Mouse (Mus musculus) forebrain, embryonic 13.5 days (tissue): ENCODE results near the gene Patj. TPM values are rescaled to one million over a fixed set of nuclear protein-coding genes. Genes with fewer than 3 reads are reported as not detected.
A peak's percentile ranks its signal among the peaks of the same experiment; 100 is the strongest.

Source experiments
- ATAC-seq: fragments of 200-750 bp; cut with Nextera tagmentation; 2 replicates; pipeline ENCODE4 v1.8.0; 2017
- H3K27ac ChIP-seq: fragments of 300-500 bp; sonication (generic); 2 replicates; pipeline ENCODE4 v1.5.1; 2015; ENCODE audit warnings: inconsistent platforms, mild to moderate bottlenecking, moderate library complexity
- H3K27me3 ChIP-seq: fragments of 300-500 bp; sonication (generic); 2 replicates; pipeline ENCODE4 v1.6.1; 2015; ENCODE audit warnings: mild to moderate bottlenecking, inconsistent platforms
- H3K36me3 ChIP-seq: fragments of 300-500 bp; sonication (generic); 2 replicates; pipeline ENCODE4 v1.6.1; 2015; ENCODE audit warnings: mild to moderate bottlenecking, inconsistent platforms; ENCODE audit not compliant: poor library complexity, severe bottlenecking
- H3K4me1 ChIP-seq: fragments of 300-500 bp; sonication (generic); 2 replicates; pipeline ENCODE4 v1.6.1; 2015; ENCODE audit warnings: inconsistent platforms
- H3K4me2 ChIP-seq: fragments of 300-500 bp; sonication (generic); 2 replicates; pipeline ENCODE4 v1.6.1; 2015; ENCODE audit warnings: inconsistent platforms, mild to moderate bottlenecking, moderate library complexity
- H3K4me3 ChIP-seq: fragments of 300-500 bp; sonication (generic); 2 replicates; pipeline ENCODE4 v1.5.1; 2015; ENCODE audit warnings: mild to moderate bottlenecking, inconsistent platforms
- H3K9ac ChIP-seq: fragments of 300-500 bp; sonication (generic); 2 replicates; pipeline ENCODE4 v1.6.1; 2015; ENCODE audit warnings: mild to moderate bottlenecking, inconsistent platforms
- H3K9me3 ChIP-seq: fragments of 300-500 bp; sonication (generic); replicated peaks from 2 replicates; pipeline ENCODE4 v1.6.1; 2016; ENCODE audit warnings: inconsistent platforms
- WGBS: fragments of 180-500 bp; shearing (Covaris S2); methylation state at CpG from one replicate; pipeline ENCODE4 v1.1.7; 2015; 5-methylcytosine and 5-hydroxymethylcytosine counted together
- polyA plus RNA-seq: library from polyadenylated mRNA; unstranded; fragments of >200 nt; fragmentation: Nextera tagmentation; extraction: Ambion mirVana; gene quantifications from 2 replicates; pipeline ENCODE4 v1.2.1, GENCODE M21; 2015

The Patj gene
- polyA plus RNA-seq, 1 experiment from 2014 or later, result 10.7 TPM

DNA sequence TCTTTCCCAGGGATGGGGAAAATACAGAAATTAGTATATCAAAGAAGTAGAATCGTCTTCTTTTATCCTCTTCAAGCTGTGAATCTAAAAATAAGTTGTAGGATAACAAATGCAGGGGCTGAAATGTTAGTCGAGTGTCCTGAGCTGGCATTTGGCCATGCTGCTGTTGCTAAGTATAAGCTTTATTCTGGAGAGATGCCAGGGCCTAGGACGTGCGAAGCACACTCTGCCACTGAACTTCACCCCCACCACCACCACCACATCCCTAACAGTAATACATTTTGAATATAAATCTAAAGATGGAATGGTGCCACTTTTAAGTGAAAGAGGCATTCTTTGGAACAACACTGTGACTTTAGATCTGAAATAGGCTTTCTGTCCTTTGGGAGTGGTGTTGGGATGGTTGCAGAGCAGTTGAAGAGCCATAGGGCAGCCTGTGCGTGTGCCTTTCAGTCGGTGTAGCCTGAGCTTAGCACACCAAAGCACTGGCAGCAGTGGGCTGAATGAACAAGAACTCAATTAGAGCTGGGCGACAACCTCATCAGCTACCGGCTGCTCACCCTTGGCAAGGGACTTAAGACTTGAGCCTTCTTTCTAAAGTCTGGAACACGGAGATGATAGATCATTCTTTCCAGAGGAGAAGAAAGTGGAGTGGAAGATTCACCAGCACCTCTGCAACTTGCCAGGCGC lies 168.1 kb downstream of the Patj start:
- peak overlapping the region; percentile 65 for H3K27ac ChIP-seq
- no peak overlapping the region for H3K4me2 ChIP-seq

DNA sequence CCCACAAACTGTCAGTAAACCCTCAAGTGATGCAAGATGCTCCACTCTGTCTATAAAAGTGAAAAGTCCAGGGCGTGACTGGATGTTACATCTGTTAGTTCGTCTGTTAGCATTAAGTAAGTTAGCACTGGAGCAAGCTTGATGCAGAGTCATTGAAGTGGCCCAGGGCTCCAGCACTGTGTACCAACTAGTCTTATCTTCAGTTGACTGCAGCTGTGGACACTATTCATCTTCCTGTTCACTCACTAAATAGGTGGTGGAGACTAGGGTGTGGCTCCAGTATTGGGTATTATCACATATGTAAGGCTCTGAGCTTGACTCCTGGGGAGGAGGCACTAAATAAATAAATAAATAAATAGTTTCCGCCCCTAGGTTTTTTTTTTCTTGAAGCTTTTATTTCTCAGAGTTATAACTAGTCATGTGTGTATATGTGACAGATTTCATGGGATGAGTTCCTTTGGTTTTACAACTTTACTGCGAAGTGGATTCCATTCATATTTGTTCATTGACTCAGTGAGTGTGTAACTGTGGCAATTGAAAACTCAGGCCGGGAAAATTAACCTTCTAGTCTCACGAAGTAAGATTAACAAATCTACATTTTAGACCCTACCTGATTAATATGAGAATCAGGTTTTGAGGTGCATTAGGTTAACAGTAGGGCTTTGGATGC lies 168.7 kb downstream of the Patj start:
- Histone ChIP-seq H3K4me3 (no peak overlapping the region), H3K27me3 (no peaks in the 10 kb centered on the region), H3K4me1 (peaks cover 36% of the 10 kb centered on the region), H3K36me3 (no peaks in the 10 kb centered on the region), H3K27ac (peak overlapping the region; percentile 65; the same call in 1 of the 2 replicates), H3K4me2 (no peak overlapping the region), H3K9ac (no peak overlapping the region), H3K9me3 (no peaks in the 10 kb centered on the region)
- 88% methylated on average over 6 of the region's 6 CpGs for WGBS
- ATAC-seq, result no peak

More for the DNA sequence above, 168.1 kb downstream of the Patj start:
- H3K9me3 ChIP-seq, result no peaks in the 10 kb centered on the region
- no peak overlapping the region for H3K4me3 ChIP-seq
- H3K36me3 ChIP-seq, result no peaks in the 10 kb centered on the region
- H3K27me3 ChIP-seq, result no peaks in the 10 kb centered on the region
- peaks cover 42% of the 10 kb centered on the region for H3K4me1 ChIP-seq
- no peak overlapping the region for H3K9ac ChIP-seq
- peak; percentile 65 for ATAC-seq
- 44% methylated on average over 10 of the region's 10 CpGs for WGBS

DNA sequence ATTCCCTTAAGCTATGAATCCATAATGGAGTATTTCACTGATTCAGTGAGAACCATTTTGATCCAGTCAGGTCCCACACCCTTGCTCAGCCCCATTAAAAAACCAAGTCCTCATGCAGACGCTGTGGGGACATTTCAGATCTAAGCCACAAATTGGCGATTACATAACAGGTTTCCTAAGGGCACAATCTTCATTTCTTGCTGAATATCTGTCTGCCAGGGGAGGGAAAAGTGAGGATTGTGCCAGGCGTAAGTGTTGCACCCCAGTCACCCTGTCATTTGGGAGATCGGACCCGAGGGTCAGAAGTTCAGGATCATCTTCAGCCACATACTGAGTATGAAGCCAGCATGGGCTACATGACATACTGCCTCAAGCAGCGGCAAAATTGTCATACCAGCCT lies 171.2 kb downstream of the Patj start:
- no peak overlapping the region for H3K9ac ChIP-seq
- no peak for ATAC-seq
- no peaks in the 10 kb centered on the region for H3K9me3 ChIP-seq
- WGBS, result 91% methylated on average over 6 of the region's 6 CpGs
- no peak overlapping the region for H3K4me3 ChIP-seq
- no peaks in the 10 kb centered on the region for H3K27me3 ChIP-seq
- H3K4me1 ChIP-seq, result peaks cover 18% of the 10 kb centered on the region
- H3K27ac ChIP-seq, result no peak overlapping the region
- H3K36me3 ChIP-seq, result no peaks in the 10 kb centered on the region
- H3K4me2 ChIP-seq, result no peak overlapping the region

DNA sequence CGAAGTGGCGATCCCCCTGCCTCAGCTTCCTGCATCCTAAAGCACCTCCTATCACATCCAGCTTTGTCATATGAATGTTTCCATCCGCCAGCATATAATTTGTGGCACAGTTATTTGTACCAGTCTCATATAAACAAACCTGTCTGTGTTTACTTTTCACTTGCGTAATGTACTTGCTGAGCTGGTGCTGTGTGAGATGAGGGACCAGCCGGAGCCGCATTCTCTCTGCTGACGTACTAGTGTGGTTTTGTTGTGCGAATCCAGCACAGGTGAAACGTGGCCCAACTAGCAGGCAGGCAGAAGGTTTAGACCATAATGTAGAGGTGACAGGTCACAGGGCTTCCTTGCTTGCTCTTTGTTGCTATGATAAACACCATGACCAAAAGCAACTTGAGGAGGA lies 171.9 kb downstream of the Patj start:
- Histone ChIP-seq H3K4me3 (no peak overlapping the region), H3K4me1 (peaks cover 18% of the 10 kb centered on the region), H3K4me2 (no peak overlapping the region), H3K27ac (no peak overlapping the region), H3K36me3 (no peaks in the 10 kb centered on the region), H3K9ac (no peak overlapping the region), H3K9me3 (no peaks in the 10 kb centered on the region; the same call in 1 of the 2 replicates), H3K27me3 (no peaks in the 10 kb centered on the region)
- WGBS, result 95% methylated on average over 9 of the region's 9 CpGs
- no peak for ATAC-seq

- Histone ChIP-seq H3K36me3 (no peaks in the 10 kb centered on the region), H3K27ac (no peak overlapping the region), H3K4me3 (no peak overlapping the region), H3K9ac (no peak overlapping the region), H3K27me3 (no peaks in the 10 kb centered on the region), H3K9me3 (no peaks in the 10 kb centered on the region; the same call in 1 of the 2 replicates), H3K4me1 (no peaks in the 10 kb centered on the region), H3K4me2 (no peak overlapping the region)
- 48% methylated on average over 4 of the region's 4 CpGs for WGBS
- ATAC-seq, result no peak
Observed at GRCm38 (mm10) chr4:98569904-98570303, 174.3 kb downstream of the Patj start.

GRCm38 (mm10) chr4:98577275-98577674 lies 181.7 kb downstream of the Patj start:
- Histone ChIP-seq H3K9ac (no peak overlapping the region), H3K4me3 (no peak overlapping the region), H3K27me3 (no peaks in the 10 kb centered on the region), H3K4me1 (peaks cover 31% of the 10 kb centered on the region), H3K27ac (peak overlapping the region; percentile 94), H3K4me2 (no peak overlapping the region), H3K9me3 (no peaks in the 10 kb centered on the region), H3K36me3 (no peaks in the 10 kb centered on the region)
- no peak for ATAC-seq

GRCm38 (mm10) chr4:98577957-98578541 lies 182.5 kb downstream of the Patj start:
- peak overlapping the region; percentile 27 for H3K4me2 ChIP-seq
- 12% methylated on average over 3 of the region's 3 CpGs for WGBS
- peak; percentile 98 for ATAC-seq

DNA sequence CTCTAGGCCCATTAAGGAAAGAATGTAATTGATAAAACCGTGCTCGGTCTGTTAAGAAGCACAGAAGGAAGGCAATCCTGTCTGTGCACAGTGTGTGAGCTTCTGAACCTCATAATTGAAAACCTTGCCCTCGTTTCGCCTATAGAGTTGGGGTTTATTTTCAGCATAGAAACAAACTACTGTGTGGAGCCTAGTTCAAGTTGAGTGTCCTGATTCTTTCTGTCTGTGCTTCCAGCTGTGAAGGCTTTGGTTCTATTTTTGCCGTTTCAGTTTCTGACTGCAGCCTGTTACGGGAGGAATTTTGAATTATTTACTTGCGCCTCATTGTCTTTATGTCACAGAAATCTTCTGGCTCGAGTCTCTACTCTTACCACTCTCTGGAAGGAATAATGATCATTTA lies 185.9 kb downstream of the Patj start:
- H3K27ac ChIP-seq, result no peak overlapping the region; the same call in 1 of the 2 replicates
- 31% methylated on average over 8 of the region's 8 CpGs for WGBS
- no peak overlapping the region for H3K4me2 ChIP-seq
- 0 out of 2 replicates have a peak overlapping the region, but pooled peaks have one; percentile 14 for H3K9ac ChIP-seq
- ATAC-seq, result no peak
- H3K36me3 ChIP-seq, result no peaks in the 10 kb centered on the region
- H3K4me1 ChIP-seq, result peaks cover 33% of the 10 kb centered on the region
- no peak overlapping the region for H3K4me3 ChIP-seq
- H3K27me3 ChIP-seq, result no peaks in the 10 kb centered on the region
- no peaks in the 10 kb centered on the region for H3K9me3 ChIP-seq

More at GRCm38 (mm10) chr4:98577957-98578541, 182.5 kb downstream of the Patj start:
- peak overlapping the region; percentile 94 for H3K27ac ChIP-seq
- peak overlapping the region; percentile 13; the same call in 1 of the 2 replicates for H3K9ac ChIP-seq
- no peaks in the 10 kb centered on the region for H3K27me3 ChIP-seq
- peaks cover 33% of the 10 kb centered on the region for H3K4me1 ChIP-seq
- H3K36me3 ChIP-seq, result no peaks in the 10 kb centered on the region
- no peak overlapping the region for H3K4me3 ChIP-seq
- H3K9me3 ChIP-seq, result no peaks in the 10 kb centered on the region

- Histone ChIP-seq H3K4me2 (no peak overlapping the region), H3K4me3 (no peak overlapping the region), H3K9me3 (no peaks in the 10 kb centered on the region), H3K27ac (no peak overlapping the region), H3K4me1 (peaks cover 19% of the 10 kb centered on the region), H3K9ac (no peak overlapping the region), H3K27me3 (no peaks in the 10 kb centered on the region), H3K36me3 (no peaks in the 10 kb centered on the region)
- no peak for ATAC-seq
- WGBS, result 88% methylated on average over 5 of the region's 5 CpGs
Observed at GRCm38 (mm10) chr4:98584023-98584422, 188.4 kb downstream of the Patj start.

GRCm38 (mm10) chr4:98586303-98586702 lies 190.7 kb downstream of the Patj start:
- 82% methylated on average over 4 of the region's 4 CpGs for WGBS

GRCm38 (mm10) chr4:98587686-98588085 lies 192.1 kb downstream of the Patj start:
- no peak overlapping the region for H3K4me3 ChIP-seq
- no peak overlapping the region for H3K4me2 ChIP-seq
- no peaks in the 10 kb centered on the region for H3K27me3 ChIP-seq
- no peak overlapping the region for H3K9ac ChIP-seq
- peaks cover 3% of the 10 kb centered on the region; the same call in 1 of the 2 replicates for H3K4me1 ChIP-seq
- no peak overlapping the region for H3K27ac ChIP-seq
- no peaks in the 10 kb centered on the region for H3K36me3 ChIP-seq
- H3K9me3 ChIP-seq, result no peaks in the 10 kb centered on the region
- WGBS, result 62% methylated on average over 2 of the region's 2 CpGs
- ATAC-seq, result no peak

More at GRCm38 (mm10) chr4:98586303-98586702, 190.7 kb downstream of the Patj start:
- no peak overlapping the region for H3K4me3 ChIP-seq
- H3K9ac ChIP-seq, result no peak overlapping the region
- H3K4me2 ChIP-seq, result no peak overlapping the region
- no peaks in the 10 kb centered on the region for H3K9me3 ChIP-seq
- peaks cover 14% of the 10 kb centered on the region for H3K4me1 ChIP-seq
- H3K27ac ChIP-seq, result no peak overlapping the region
- H3K27me3 ChIP-seq, result no peaks in the 10 kb centered on the region
- no peak for ATAC-seq
- no peaks in the 10 kb centered on the region for H3K36me3 ChIP-seq

DNA sequence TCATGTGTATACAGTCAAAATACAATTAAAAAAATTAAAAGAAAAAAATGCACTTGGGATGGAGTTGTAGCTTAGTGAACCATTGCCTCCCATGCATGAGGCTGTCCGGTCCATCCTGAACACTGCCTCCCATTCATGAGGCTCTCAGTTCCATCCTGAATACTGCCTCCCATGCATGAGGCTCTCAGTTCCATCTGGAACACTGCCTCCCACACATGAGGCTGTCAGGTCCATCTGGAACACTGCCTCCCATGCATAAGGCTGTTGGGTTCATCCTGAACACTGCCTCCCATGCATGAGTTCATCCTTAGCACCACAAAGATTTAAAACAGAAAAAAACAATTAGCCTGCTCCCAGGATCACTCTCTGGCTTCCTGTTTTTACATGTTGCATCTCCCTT lies 198.4 kb downstream of the Patj start:
- no peak overlapping the region for H3K4me3 ChIP-seq
- H3K4me1 ChIP-seq, result peaks cover 9% of the 10 kb centered on the region
- H3K4me2 ChIP-seq, result no peak overlapping the region
- 93% methylated on average over 1 of the region's 1 CpGs for WGBS
- H3K9me3 ChIP-seq, result no peaks in the 10 kb centered on the region
- no peak overlapping the region for H3K27ac ChIP-seq
- H3K36me3 ChIP-seq, result no peaks in the 10 kb centered on the region
- H3K27me3 ChIP-seq, result no peaks in the 10 kb centered on the region
- no peak overlapping the region for H3K9ac ChIP-seq
- ATAC-seq, result no peak
